Mouse (Mus musculus): ENCODE results near the gene Trpm5. TPM values are rescaled to one million over a fixed set of nuclear protein-coding genes. Genes with fewer than 3 reads are reported as not detected.

The Trpm5 gene
- polyA plus RNA-seq, 1 experiment: not detected

GRCm38 (mm10) chr7:143068316-143068881 is 26.0 kb downstream of the Trpm5 start:
- TF ChIP-seq TAL1 (IDR thresholded peaks at IDR 0.05; ENCODE audit: low read length) (no peak), GATA1 (IDR thresholded peaks at IDR 0.05; ENCODE audit: low read length) (no peak)
- Histone ChIP-seq H3K36me3 (ENCODE audit: control insufficient read depth) (peaks cover 67% of the 10 kb centered on the region), H3K4me1 (ENCODE audit: control insufficient read depth) (peaks cover 34% of the 10 kb centered on the region)

GRCm38 (mm10) chr7:143067897-143068296 is 26.5 kb downstream of the Trpm5 start:
- H3K4me1 ChIP-seq (ENCODE audit: control insufficient read depth): peaks cover 34% of the 10 kb centered on the region
- no peak overlapping the region for H3K4me3 ChIP-seq (replicated peaks)
- no peaks in the 10 kb centered on the region for H3K27me3 ChIP-seq (ENCODE audit: control insufficient read depth)
- H3K9me3 ChIP-seq (ENCODE audit: control insufficient read depth, low read length): no peaks in the 10 kb centered on the region; the same call in 1 of the 2 replicates
- TF ChIP-seq TAL1 (IDR thresholded peaks at IDR 0.05; ENCODE audit: low read length) (no peak), GATA1 (IDR thresholded peaks at IDR 0.05; ENCODE audit: low read length) (no peak)
- H3K36me3 ChIP-seq (ENCODE audit: control insufficient read depth): peaks cover 72% of the 10 kb centered on the region

More at GRCm38 (mm10) chr7:143068316-143068881, 26.0 kb downstream of the Trpm5 start:
- peak overlapping the region; percentile 82 for H3K4me3 ChIP-seq (replicated peaks)
- H3K27me3 ChIP-seq (ENCODE audit: control insufficient read depth): no peaks in the 10 kb centered on the region
- no peaks in the 10 kb centered on the region; the same call in 1 of the 2 replicates for H3K9me3 ChIP-seq (ENCODE audit: control insufficient read depth, low read length)

GRCm38 (mm10) chr7:143067469-143067868 is 27.0 kb downstream of the Trpm5 start:
- Histone ChIP-seq H3K4me3 (replicated peaks) (no peak overlapping the region), H3K36me3 (ENCODE audit: control insufficient read depth) (peaks cover 77% of the 10 kb centered on the region), H3K27me3 (ENCODE audit: control insufficient read depth) (no peaks in the 10 kb centered on the region), H3K4me1 (ENCODE audit: control insufficient read depth) (peaks cover 34% of the 10 kb centered on the region), H3K9me3 (ENCODE audit: control insufficient read depth, low read length) (no peaks in the 10 kb centered on the region; the same call in 1 of the 2 replicates)
- TF ChIP-seq TAL1 (IDR thresholded peaks at IDR 0.05; ENCODE audit: low read length): no peak
- no peak for TF ChIP-seq GATA1 (IDR thresholded peaks at IDR 0.05; ENCODE audit: low read length)

- peaks cover 82% of the 10 kb centered on the region for H3K36me3 ChIP-seq (ENCODE audit: control insufficient read depth)
- peaks cover 35% of the 10 kb centered on the region for H3K4me1 ChIP-seq (ENCODE audit: control insufficient read depth)
- no peaks in the 10 kb centered on the region for H3K27me3 ChIP-seq (ENCODE audit: control insufficient read depth)
- no peak overlapping the region for H3K4me3 ChIP-seq (replicated peaks)
- no peaks in the 10 kb centered on the region; the same call in 1 of the 2 replicates for H3K9me3 ChIP-seq (ENCODE audit: control insufficient read depth, low read length)
- TF ChIP-seq GATA1 (IDR thresholded peaks at IDR 0.05; ENCODE audit: low read length): no peak
- TF ChIP-seq TAL1 (IDR thresholded peaks at IDR 0.05; ENCODE audit: low read length): no peak
Measured at GRCm38 (mm10) chr7:143065692-143066091, 28.8 kb downstream of the Trpm5 start.

GRCm38 (mm10) chr7:143064226-143064625 is 30.2 kb downstream of the Trpm5 start:
- H3K4me1 ChIP-seq (ENCODE audit: control insufficient read depth): peaks cover 31% of the 10 kb centered on the region
- H3K27me3 ChIP-seq (ENCODE audit: control insufficient read depth): no peaks in the 10 kb centered on the region
- TF ChIP-seq TAL1 (IDR thresholded peaks at IDR 0.05; ENCODE audit: low read length) (no peak), GATA1 (IDR thresholded peaks at IDR 0.05; ENCODE audit: low read length) (no peak)
- no peaks in the 10 kb centered on the region; the same call in 1 of the 2 replicates for H3K9me3 ChIP-seq (ENCODE audit: control insufficient read depth, low read length)
- H3K36me3 ChIP-seq (ENCODE audit: control insufficient read depth): peaks cover 78% of the 10 kb centered on the region
- H3K4me3 ChIP-seq (replicated peaks): no peak overlapping the region

- no peak for TF ChIP-seq GATA1 (IDR thresholded peaks at IDR 0.05; ENCODE audit: low read length)
- TF ChIP-seq TAL1 (IDR thresholded peaks at IDR 0.05; ENCODE audit: low read length): no peak
- Histone ChIP-seq H3K4me1 (ENCODE audit: control insufficient read depth) (peaks cover 35% of the 10 kb centered on the region), H3K36me3 (ENCODE audit: control insufficient read depth) (peaks cover 68% of the 10 kb centered on the region), H3K27me3 (ENCODE audit: control insufficient read depth) (no peaks in the 10 kb centered on the region), H3K4me3 (replicated peaks) (no peak overlapping the region), H3K9me3 (ENCODE audit: control insufficient read depth, low read length) (no peaks in the 10 kb centered on the region)
Measured at GRCm38 (mm10) chr7:143062704-143063103, 31.7 kb downstream of the Trpm5 start.

- Histone ChIP-seq H3K36me3 (ENCODE audit: control insufficient read depth) (peaks cover 43% of the 10 kb centered on the region), H3K4me1 (ENCODE audit: control insufficient read depth) (peaks cover 68% of the 10 kb centered on the region), H3K27me3 (ENCODE audit: control insufficient read depth) (no peaks in the 10 kb centered on the region), H3K4me3 (replicated peaks) (no peak overlapping the region), H3K9me3 (ENCODE audit: control insufficient read depth, low read length) (no peaks in the 10 kb centered on the region)
- TF ChIP-seq GATA1 (IDR thresholded peaks at IDR 0.05; ENCODE audit: low read length) (no peak), TAL1 (IDR thresholded peaks at IDR 0.05; ENCODE audit: low read length) (no peak)
Measured at GRCm38 (mm10) chr7:143059202-143059870, 35.1 kb downstream of the Trpm5 start.

- peaks cover 79% of the 10 kb centered on the region for H3K4me1 ChIP-seq (ENCODE audit: control insufficient read depth)
- H3K9me3 ChIP-seq (ENCODE audit: control insufficient read depth, low read length): no peaks in the 10 kb centered on the region
- peaks cover 32% of the 10 kb centered on the region for H3K36me3 ChIP-seq (ENCODE audit: control insufficient read depth)
- no peak for TF ChIP-seq GATA1 (IDR thresholded peaks at IDR 0.05; ENCODE audit: low read length)
- TF ChIP-seq TAL1 (IDR thresholded peaks at IDR 0.05; ENCODE audit: low read length): no peak
- H3K4me3 ChIP-seq (replicated peaks): no peak overlapping the region
- H3K27me3 ChIP-seq (ENCODE audit: control insufficient read depth): no peaks in the 10 kb centered on the region
Measured at GRCm38 (mm10) chr7:143058221-143058697, 36.2 kb downstream of the Trpm5 start.

GRCm38 (mm10) chr7:143057667-143058220 is 36.7 kb downstream of the Trpm5 start:
- peaks cover 84% of the 10 kb centered on the region for H3K4me1 ChIP-seq (ENCODE audit: control insufficient read depth)
- H3K36me3 ChIP-seq (ENCODE audit: control insufficient read depth): peaks cover 27% of the 10 kb centered on the region
- H3K4me3 ChIP-seq (replicated peaks): no peak overlapping the region

More at GRCm38 (mm10) chr7:143057667-143058220, 36.7 kb downstream of the Trpm5 start:
- Histone ChIP-seq H3K27me3 (ENCODE audit: control insufficient read depth) (no peaks in the 10 kb centered on the region), H3K9me3 (ENCODE audit: control insufficient read depth, low read length) (no peaks in the 10 kb centered on the region)
- TF ChIP-seq TAL1 (IDR thresholded peaks at IDR 0.05; ENCODE audit: low read length): no peak
- peak; percentile 60 for TF ChIP-seq GATA1 (IDR thresholded peaks at IDR 0.05; ENCODE audit: low read length)
